Mouse (Mus musculus): Measurements from ENCODE around the gene Lrmda.

The Lrmda gene

DNA sequence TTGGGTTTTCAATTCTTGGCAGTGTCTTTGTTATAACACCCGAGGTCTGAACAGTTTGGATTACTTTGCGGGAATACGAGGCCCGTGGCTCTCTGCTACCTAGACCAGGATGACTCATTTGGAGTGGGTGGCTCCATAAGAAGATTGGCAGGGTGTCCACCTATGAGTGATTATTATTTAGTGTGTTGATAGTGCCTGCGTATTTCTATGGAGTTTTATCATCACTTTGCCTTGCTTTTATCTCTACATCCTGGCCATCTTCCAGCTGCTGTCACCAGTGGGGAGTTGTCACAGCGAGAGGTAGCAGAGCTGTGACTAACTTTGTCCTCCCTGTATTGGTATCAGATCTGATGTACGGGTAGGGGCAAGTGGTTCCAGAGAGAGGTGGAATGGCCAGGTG lies 393.7 kb downstream of the Lrmda start:
- no peak for DNase-seq (ENCODE audit: low spot score in 2 of 2)

DNA sequence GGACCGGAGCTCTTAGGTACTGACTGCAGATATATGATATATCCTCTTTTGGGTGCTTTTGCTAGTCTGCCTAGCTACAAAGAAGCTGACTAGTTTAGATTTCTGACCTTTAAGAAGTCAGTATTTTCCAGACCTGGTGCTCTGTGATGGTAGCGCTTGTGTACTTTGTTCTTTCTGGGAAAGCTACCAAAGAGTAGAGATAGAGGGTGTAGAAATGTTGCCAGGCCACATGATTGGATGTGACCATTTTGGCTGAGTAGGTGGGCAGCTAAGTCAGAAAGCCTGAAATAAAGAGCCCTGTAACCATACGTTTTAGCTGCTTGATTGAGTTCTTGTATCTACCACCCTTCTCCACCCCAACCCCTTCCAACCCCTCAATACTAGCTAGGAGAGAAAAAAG lies 398.2 kb downstream of the Lrmda start:
- no peak for DNase-seq (ENCODE audit: low spot score in 2 of 2)

DNA sequence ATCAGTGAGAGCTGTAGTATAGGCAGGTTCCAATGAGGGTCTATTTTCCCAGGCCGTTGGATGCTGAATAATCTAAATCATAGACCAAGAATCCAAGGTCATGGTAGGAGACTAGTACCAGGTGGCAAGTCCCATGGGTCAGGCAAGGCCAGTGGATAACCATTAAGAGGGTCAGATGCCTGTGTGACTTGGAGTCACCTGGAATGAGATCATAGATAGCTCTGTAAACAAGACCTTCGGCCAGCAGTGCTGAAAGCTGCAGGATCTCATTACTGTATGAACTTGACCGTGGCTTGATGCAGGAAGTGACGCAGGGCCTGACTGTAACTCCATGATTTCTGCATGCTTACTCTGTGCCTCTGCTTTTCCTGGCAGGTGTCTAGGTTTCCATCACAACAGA lies 402.2 kb downstream of the Lrmda start:
- no peak for DNase-seq (ENCODE audit: low spot score in 2 of 2)

DNA sequence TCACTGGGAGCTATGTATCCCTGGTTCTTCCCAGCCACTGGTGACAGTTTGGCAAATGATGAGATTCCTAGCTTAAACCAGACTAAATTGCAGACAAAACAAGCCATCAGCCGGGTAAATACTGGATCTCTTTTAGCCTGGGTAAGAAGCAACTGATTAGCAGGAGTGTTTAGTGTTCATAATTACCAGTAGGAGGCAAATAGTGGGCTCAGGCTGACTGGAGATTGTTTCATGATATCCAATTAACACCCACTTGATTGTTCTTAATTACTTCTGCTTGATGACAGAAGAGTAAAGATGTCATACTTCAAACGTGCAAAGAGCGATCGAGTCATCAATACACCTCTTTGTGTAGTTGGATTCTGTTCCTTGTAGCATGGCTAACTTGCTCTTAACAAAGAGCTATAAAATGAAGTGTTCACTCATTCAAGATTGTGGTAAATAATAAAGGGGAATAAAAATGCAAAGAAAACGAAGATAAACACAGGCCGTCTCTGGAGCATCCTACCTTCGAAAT lies 405.6 kb downstream of the Lrmda start:
- DNase-seq (ENCODE audit: low spot score in 2 of 2), result no peak

DNA sequence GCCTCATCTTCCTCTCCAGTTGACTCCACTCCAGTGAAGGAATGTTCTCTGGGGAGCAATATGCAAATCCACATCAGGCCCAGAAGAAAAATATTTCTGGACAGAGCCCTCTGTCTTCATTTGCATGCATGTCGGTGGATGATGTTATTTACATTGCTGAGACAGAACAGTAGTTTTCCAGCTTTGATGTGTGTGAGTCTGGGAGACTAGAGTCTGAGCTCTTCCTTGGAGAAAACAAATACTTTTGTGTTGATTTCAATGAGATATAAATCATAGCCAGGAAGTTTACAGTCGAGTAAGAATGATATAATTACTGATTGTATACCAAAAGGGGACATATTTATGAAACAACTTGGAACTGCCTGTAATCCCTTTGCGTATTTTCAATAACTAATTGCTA lies 415.9 kb downstream of the Lrmda start:
- DNase-seq (ENCODE audit: low spot score in 2 of 2), result no peak

DNA sequence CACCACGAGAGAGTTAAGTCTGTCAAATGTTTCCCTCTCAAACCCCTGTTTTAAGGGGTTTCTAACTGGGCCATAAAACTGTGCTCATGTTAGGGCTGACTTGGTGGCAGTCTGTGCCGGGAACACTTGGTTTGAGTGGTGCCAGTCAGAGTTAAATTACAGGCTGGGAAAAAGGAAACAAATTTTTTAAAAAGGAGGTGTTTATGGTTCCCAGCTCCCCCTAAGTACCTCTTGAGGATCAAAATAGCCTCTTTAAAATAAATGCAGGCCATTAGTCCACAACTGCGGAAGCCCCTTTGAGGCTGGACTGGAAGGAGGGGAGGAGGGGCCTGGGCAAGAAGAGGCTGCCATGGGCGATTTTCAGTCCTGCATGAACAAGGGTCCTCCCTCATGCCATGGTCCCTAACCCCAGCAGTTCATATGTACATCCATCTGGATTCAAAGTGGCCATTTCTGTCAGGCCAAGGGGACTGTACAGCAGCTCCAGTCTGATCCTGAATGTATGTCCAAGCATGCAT lies 416.4 kb downstream of the Lrmda start:
- DNase-seq (ENCODE audit: low spot score in 2 of 2), result no peak

DNA sequence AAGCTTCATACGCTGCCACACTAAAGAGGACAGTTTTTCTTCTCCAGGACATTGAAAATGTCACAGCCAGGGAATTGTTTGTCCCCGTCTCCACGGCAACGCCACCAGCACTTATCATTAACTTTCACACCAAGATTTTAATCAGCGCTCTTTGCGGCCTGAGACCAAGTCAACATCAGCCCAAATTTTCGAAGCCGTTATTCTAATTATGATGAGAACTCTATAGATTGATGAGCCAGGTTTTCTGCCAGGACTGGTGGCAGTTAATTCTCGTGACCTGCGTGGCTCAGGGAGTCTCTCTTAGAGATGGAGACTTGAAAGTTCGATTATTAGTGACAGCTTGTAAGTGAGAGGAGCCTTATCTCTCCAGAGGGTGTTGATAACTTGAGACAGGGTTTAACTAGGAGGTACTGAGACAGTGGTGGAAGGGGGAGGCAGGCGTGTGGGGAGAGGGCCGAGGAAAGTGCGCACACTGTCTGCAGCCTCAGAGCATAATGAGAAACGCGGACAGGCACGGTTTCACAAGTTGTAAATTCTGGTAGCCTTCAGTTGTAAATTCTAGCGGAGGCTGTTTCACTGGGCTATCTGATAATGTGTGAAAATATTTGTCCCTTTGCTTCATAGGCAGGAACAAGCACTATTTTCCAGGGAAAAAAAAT lies 421.0 kb downstream of the Lrmda start:
- DNase-seq (ENCODE audit: low spot score in 2 of 2), result no peak

DNA sequence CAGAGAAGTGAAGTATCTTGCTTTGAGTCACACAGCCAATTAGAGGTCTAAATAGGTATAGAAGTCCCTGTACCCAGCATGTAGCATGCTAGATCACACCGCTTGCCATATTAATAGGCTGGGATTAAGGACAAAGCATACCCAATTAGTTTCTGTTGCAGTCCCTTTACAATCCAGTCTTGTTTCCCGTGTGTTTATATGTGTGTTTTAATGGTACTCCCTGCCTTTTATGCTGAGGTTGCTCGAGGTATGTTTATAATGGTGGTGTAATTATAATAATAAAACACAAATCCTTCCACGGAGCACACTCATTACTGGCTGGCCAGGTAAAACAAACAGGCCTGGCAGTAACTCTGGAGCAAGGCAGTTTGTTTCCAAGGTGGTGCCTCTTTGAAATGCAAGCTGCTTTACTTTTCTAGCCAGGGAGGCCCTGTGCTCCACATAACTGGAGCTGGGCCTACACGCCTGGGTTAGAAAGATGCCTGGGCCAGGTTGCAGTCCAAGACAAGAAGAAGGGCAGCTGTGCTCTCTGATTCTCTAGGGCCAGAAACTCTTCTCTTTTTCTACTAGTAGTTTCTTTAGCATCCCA lies 422.4 kb downstream of the Lrmda start:
- DNase-seq (ENCODE audit: low spot score in 2 of 2), result no peak

DNA sequence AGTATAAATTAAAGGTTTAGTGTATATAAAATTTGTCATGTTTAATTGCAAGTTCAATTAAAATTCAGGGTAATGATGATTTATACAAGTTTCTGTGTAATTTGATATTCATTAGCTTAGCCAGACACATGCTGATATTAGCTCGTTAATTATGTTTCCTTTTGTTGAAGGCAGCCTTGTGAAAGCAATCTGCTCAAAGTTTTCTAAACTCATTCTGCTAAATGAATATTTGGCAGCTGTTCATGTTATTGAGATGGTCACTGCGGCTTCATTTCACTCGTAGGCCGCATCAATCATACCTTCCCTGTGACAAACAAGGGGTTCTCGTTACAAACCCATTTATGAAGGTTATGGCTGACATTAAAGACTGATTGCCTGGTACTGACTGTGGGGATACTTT lies 423.2 kb downstream of the Lrmda start:
- DNase-seq (ENCODE audit: low spot score in 2 of 2), result no peak

DNA sequence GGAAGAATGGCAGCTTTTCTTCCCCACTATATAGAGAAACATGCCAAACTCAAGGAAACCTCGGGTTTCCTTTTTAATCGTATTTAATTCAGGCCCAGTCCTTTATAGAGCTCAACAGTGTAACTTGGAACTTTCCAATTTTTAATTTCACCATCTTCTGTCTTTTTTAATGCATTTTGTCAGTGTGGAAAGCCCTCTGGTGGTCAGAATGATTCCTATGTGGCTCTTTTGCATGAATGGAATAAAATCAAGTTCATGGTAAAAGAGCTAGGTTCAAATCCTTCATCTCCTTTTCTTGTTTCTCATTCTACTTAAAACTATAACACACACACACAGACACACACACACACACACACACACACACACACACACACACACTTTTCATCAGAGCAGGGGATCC lies 425.0 kb downstream of the Lrmda start:
- DNase-seq (ENCODE audit: low spot score in 2 of 2), result no peak

DNA sequence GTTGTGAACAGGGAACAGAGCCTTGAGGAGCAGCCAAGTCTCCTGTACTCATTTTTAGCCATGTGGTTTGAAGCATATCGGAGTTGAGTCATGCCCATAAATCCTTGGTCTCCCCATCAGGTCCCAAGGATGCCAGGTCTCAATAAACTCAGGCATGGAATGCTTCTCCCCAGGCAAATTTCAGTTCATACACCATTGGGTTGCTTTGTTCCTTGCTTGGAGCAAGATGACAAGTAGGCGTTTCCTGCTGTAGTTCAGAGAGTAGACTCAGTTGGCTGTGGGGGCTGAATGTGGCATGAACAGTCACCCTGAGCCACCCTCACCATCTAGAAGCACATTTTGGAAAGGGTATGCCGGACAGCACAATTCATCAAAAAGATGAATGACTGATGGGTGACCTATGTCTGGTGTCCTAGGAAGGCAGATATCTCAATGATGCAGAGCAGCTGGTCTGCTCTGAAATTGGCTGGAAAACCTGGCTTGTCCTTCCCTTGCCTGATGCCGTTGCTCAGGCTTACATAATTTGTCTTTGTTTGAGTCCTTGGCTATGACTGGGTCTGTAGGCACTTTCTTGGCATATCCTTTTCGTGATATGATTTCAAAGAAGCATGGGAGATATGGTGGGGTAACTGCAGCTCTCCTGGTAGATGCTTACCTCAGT lies 425.8 kb downstream of the Lrmda start:
- DNase-seq (ENCODE audit: low spot score in 2 of 2), result peak in 1 of 2 experiments; percentile 13

DNA sequence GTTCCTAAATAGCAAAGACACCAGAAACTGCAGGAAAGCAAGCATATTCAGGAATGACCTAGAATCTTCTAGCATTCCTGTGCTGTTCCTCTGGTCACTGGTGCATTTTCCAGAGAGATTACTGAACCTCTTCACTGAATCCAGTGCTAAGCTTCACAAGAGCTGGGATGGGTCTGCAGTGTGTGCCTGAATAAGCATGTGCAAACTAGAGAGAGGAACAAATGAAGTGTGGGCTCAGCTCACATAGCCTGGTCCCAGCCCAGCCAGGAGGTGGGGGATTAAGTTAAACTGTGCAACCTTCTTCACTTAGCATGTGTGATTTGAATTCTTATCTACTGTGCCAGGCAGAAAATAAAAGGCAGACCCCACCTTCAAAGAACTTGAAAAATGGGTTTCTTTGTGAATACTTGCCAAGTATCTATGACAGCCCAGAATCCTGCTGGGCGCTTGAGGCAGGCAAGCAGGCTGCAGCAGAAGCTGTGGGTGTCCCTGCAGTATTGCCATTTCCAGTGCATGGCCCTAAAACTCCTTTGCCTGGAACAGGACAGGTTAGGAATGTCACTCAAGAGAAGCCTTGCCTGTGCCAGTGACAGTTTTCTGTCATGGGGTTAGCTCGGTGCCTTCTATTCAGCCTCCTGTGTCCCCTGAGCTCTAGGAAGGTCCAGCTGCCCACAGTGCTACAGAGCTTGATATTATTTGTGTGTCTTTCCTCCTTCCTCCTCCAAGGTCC lies 426.5 kb downstream of the Lrmda start:
- no peak for DNase-seq (ENCODE audit: low spot score in 2 of 2)

DNA sequence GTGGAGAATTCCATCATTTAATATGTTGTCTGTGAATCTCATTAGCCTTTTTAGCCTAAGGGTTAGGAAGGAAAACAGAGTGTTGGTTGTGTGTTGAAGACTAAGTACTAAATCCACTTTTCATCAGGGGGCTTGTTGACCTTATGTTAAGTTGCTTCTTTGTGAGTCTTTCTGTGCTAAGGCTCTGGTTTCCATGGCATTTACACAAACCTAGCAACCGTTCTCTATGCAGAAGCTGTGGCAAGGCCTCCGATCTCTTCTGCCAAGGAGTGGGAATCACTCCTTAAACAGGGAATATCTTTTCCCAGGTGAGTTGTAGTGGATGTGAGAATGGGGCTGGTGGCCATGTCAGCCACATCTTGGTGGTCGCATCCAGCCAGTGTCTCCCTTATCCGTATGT lies 432.1 kb downstream of the Lrmda start:
- no peak for DNase-seq (ENCODE audit: low spot score in 2 of 2)

DNA sequence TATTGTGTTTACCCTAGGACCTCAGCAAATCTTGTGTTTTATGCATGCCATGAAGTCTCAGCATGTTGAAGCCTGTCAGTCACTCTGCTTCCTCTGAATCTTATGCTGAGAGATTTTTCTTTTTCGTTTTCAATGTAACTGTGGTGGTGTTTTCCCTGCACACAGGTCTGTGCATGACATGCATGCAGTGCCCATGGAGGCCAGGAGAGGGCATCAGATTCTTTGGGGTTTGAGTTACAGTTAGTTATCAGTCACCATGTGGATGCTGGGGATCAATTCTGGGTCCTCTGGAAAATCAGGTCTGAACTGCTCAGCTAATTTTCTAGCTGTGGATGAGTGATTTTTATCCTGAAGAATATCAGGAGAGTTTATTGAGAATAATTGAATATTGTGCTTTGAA lies 444.8 kb downstream of the Lrmda start:
- no peak for DNase-seq (ENCODE audit: low spot score in 2 of 2)

DNA sequence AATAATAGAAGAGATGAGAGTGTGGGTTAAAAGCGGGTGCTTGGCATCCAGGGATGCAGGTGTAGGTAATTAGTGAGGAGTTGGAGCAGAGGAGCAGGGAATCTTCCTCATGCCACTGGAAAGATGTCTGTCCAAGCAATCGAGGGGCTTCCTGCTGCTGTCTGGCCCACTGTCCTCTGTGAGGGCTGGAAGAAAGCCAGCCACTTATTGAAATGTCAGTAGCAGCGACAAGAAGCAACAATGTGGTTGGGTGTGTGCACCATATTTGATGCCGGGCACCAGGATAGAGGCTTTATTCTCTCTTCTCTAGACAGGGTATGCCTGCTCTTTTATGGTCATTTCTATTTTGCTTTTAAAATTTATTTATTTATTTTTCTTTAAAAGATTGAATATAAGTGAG lies 451.5 kb downstream of the Lrmda start:
- no peak for DNase-seq (ENCODE audit: low spot score in 2 of 2)

DNA sequence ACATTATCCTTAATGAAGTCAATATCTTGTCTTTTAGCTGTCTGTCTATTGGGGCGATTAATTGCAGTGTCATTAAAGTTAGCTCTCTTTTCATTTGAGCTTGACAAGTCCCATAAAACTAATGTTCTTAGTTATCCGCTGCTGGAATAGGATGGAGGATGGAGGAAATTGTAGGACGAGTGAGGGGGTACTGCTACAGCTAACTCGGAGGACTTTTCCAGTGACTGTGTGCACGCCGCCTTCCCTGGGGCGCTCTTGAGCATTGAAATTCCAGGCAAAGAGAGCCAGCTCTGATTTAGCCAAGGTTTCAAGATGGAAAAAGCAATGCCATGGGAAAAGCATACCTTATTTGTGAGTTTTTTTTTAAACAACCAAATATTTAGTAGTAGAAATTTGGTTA lies 453.9 kb downstream of the Lrmda start:
- no peak for DNase-seq (ENCODE audit: low spot score in 2 of 2)

DNA sequence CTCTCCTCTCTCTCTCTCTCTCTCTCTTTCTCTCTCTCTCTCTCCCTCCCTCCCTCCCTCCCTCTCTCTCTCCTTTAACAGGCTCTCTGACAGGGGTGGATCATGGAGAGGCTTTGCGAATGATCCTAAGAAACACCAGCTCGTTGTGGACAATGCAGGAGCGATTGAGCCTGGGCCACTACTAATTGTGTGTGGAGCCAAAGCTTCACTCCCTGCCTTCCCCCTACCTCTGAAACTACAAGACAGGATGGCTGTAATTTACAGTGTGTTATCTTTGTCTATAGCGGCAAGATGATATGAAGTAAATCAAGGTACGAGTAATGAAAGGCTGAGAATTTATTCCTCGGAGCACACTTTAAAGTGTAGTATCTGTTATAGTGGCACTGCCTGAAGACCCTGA lies 454.5 kb downstream of the Lrmda start:
- DNase-seq (ENCODE audit: low spot score in 2 of 2), result no peak

DNA sequence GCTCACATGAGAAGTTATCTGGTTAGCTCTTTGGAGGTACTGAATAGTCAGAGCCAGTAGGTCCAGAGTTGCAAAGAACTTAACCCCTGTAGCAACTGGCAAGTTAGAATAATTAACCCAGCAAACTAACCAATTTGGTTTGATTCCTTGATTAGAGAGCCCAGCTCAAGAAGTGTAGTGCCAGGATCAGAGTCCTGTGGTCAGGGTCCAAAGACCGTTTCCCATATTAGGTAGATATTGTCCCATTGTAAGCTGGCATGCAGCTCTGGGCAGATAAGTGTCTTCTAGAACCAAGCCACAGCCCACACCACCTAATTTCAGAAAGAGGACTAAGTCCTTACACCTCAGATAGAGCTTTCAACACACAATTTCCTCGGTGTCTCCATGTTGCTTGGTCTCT lies 473.8 kb downstream of the Lrmda start:
- DNase-seq (ENCODE audit: low spot score in 2 of 2), result no peak

DNA sequence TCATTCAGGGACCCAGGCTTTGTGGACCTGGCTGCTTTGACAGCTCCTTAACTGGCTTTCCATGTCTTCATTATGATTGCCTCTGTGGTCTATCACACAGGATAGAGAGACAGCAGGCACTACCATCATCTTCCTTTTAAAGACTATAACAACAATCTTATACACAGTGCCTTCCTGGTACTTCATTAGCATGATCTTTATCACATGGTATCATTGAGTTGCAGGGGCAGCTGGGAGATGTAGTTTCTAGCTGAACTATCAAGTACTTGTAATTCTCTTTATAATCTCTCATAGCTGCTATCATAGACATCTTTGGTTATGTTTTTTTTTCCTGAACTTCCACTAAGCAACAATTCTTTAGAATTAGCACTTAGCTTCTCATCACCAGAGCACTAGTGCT lies 474.8 kb downstream of the Lrmda start:
- DNase-seq (ENCODE audit: low spot score in 2 of 2), result no peak

DNA sequence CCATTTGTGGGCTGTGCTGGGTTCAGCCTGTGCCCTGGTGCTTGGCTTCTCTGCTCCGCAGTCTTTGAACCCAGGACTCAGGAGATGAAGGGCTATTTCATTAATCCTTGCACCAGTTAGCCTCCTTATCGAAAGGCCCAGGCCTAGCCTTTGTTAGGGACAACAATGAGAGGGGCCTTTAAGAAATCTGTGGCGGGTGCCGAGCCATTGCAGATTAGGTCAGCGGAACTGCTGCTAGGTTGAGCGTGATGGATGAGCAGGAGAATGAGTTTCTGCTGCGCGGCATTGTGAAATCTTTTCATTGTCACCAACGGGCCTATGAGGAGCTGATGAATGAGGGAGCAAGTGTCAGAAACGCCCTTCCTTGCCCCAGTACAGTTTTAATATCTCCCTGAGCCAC lies 475.4 kb downstream of the Lrmda start:
- DNase-seq (ENCODE audit: low spot score in 2 of 2), result no peak

DNA sequence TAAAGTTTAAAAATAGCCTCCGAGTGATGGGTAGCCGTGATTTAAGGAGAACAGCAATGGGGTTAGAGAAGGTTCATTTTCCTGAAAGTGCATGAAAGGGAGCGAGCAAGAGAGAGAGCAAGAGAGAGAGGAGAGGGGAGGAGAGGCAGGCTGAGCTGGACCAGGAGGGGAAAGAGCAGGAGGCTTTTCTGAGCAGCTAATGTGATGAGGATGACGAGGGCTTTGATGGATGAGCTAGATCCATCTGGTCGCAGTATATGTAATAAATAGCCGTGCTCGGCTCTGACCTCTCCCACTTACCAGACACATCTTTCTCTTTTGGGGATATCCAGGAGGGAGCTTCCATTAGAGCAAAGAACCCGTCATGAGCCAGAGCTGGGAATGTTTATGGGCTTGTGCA lies 475.8 kb downstream of the Lrmda start:
- no peak for DNase-seq (ENCODE audit: low spot score in 2 of 2)

DNA sequence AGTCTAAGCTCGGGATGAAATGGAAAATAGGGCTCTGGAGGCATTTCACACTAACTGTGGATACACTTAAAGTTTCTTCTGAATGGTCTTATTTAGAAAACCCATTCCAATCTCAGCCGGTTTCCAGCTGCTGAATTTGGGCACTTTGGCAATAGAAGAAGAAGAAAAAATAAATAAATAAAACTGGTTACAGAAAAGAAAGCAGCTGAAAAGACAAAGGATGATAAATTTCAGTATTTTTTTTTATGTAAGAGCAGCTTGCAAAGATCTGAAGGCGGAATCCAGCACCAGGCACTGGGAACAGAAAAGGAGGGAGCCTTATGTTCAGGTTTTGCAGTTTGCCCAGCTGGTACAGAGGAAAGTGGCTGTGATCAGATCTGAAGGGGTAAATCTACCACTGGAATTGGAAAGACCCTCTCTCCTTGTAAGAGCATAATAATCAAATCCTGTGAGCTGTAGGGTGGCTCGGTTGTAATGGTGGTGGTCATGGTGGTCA lies 478.2 kb downstream of the Lrmda start:
- DNase-seq (ENCODE audit: low spot score in 2 of 2), result no peak
